Mouse (Mus musculus) spleen, adult 2 months (tissue): Measurements from ENCODE around the gene Gm11232. TPM values are rescaled to one million over a fixed set of nuclear protein-coding genes. Genes with fewer than 3 reads are reported as not detected.

Experiments used
- DNase-seq, 2 experiments: peaks; one replicate each; pipeline versions ENCODE4 v3.0.0 to v3.0.0-alpha.2; 2012 to 2021; ENCODE audit warnings: low spot score in 2 of 2, low read depth in 1 of 2
- H3K27ac ChIP-seq: fragments of 200-500 bp; 2 replicates; pipeline ENCODE4 v1.5.1; 2012; ENCODE audit warnings: low read length, inconsistent platforms; ENCODE audit not compliant: insufficient read depth
- H3K27me3 ChIP-seq: fragments of 200-500 bp; 2 replicates; pipeline ENCODE4 v1.6.1; 2012; ENCODE audit warnings: mild to moderate bottlenecking, moderate library complexity, low read length, inconsistent platforms; ENCODE audit not compliant: control insufficient read depth, insufficient read depth
- H3K36me3 ChIP-seq: fragments of 200-500 bp; 2 replicates; pipeline ENCODE4 v1.6.1; 2012; ENCODE audit warnings: mild to moderate bottlenecking, low read length, inconsistent platforms; ENCODE audit not compliant: control insufficient read depth, insufficient read depth
- H3K4me1 ChIP-seq: fragments of 200-500 bp; 2 replicates; pipeline ENCODE4 v1.6.1; 2011; ENCODE audit warnings: inconsistent platforms; ENCODE audit not compliant: control insufficient read depth, insufficient read depth, insufficient read length
- H3K4me3 ChIP-seq: fragments of 200-500 bp; 2 replicates; pipeline ENCODE4 v1.5.1; 2011; ENCODE audit warnings: mild to moderate bottlenecking, inconsistent platforms; ENCODE audit not compliant: insufficient read depth, insufficient read length; ENCODE audit errors: extremely low read depth
- CTCF ChIP-seq: fragments of 200-500 bp; IDR thresholded peaks from 2 replicates; pipeline ENCODE4 v1.5.1; 2011; ENCODE audit warnings: mild to moderate bottlenecking, inconsistent platforms; ENCODE audit not compliant: insufficient read depth, insufficient read length, insufficient replicate concordance; ENCODE audit errors: extremely low read depth
- POLR2A ChIP-seq: fragments of 200-500 bp; IDR thresholded peaks from 2 replicates; pipeline ENCODE4 v1.6.1; 2011; ENCODE audit warnings: low read depth, low read length, inconsistent platforms
- WGBS: fragments of 180-500 bp; shearing (Covaris S2); methylation state at CpG from one replicate; pipeline ENCODE4 v1.1.7; 2018; 5-methylcytosine and 5-hydroxymethylcytosine counted together
- polyA plus RNA-seq: library from polyadenylated mRNA; depleted of rRNA; stranded (reverse); fragments of >200 nt; gene quantifications from 2 replicates; pipeline ENCODE4 v1.2.3, GENCODE M21; 2012; rRNA removed

Gm11232 gene
- 0.12 TPM in 1 of 2 replicates, not detected in the other for polyA plus RNA-seq

DNA sequence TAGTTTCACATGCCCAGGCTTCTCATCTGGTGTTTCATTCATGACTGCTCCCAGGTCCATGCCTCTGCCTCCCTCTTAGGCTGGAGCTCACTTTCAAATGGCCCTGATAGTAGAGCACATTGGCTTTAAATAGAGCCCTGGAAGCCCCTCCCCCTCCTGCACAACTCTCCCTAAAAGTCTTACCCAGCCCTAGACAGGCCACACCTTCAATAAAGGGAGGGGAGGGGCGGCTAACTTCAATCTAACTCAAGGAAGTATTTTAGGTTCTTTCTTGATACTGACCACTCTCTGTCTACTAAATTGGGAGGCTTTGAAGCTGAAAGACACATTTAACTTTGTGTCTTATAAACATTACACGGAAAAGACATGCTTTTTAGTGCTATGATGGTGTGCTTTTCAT lies at the start of gene Gm11232:
Gene Gm11232, minus strand, starts transcription at position 101 of the 400 bp plus-strand sequence.
- Histone ChIP-seq H3K27me3 (no peaks in the 10 kb centered on the region), H3K27ac (no peak within 1 kb of the TSS), H3K4me3 (no peak within 1 kb of the TSS), H3K36me3 (no peaks in the 10 kb centered on the region), H3K4me1 (no peaks in the 10 kb centered on the region)
- TF ChIP-seq CTCF (no peak), POLR2A (no peak)
- 66% methylated on average over 2 of the region's 2 CpGs for WGBS
- no peak for DNase-seq

DNA sequence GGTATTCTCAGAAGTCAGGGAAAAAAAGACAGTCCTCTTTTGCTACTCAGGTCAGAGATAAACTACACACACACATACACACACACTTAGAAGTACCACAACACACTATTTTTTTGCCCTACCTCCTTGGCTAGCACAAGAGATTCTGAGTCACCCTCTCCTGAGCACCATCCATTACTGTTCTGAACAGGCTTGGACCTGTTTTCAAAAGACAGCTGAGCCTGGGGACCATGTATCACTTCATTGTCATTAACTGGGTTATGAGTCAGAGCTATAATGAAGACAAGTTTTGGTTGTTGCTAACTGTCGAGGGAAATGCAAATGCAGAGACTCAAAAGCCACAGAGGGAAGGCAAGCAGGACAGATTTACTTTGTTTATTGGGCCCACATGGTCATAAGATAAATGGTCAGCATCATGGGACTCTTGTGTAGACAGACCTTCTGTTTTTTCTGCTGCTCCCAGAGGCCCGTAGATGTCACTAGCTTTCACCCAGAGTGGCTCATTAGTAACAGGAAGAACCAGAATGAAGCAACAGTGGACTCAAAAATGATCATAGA lies 48.3 kb upstream of the Gm11232 start:
- H3K4me3 ChIP-seq: no peak overlapping the region
- no peaks in the 10 kb centered on the region for H3K4me1 ChIP-seq
- H3K27ac ChIP-seq: no peak overlapping the region
- TF ChIP-seq POLR2A (no peak), CTCF (no peak)
- no peak for DNase-seq
- no peaks in the 10 kb centered on the region for H3K36me3 ChIP-seq
- 74% methylated on average over 2 of the region's 2 CpGs for WGBS
- no peaks in the 10 kb centered on the region for H3K27me3 ChIP-seq

DNA sequence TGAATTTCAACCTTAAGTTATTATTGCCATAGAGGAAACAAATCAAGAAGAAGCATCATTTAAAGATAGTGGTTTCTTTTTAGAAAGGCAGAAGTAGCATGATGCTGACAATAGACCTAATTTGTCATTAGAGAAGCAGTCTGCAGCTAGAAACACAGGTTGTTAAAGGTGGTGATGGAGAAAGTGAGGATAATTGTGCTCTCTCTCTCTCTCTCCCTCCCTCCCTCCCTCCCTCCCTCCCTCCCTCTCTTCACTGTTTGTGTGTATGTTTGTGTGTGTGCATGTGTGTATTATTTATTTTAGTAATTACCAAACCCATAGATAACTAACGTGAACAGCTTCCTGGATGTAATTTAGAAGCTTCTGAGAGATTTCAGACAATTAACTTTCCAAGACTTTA lies 7.8 kb upstream of the Gm11232 start:
- TF ChIP-seq POLR2A (no peak), CTCF (no peak)
- DNase-seq: no peak
- H3K4me1 ChIP-seq: no peaks in the 10 kb centered on the region
- H3K27ac ChIP-seq: no peak overlapping the region
- no peak overlapping the region for H3K4me3 ChIP-seq
- no peaks in the 10 kb centered on the region for H3K36me3 ChIP-seq
- H3K27me3 ChIP-seq: no peaks in the 10 kb centered on the region
- WGBS: 86% methylated on average over 1 of the region's 1 CpGs

- H3K27me3 ChIP-seq: no peaks in the 10 kb centered on the region
- WGBS: 84% methylated on average over 3 of the region's 3 CpGs
- TF ChIP-seq POLR2A (no peak), CTCF (no peak)
Measured at GRCm38 (mm10) chr4:71765071-71765470, 7.3 kb upstream of the Gm11232 start.

GRCm38 (mm10) chr4:71756441-71757221 lies 1.1 kb downstream of the Gm11232 start:
- Histone ChIP-seq H3K27ac (no peak overlapping the region), H3K4me1 (no peaks in the 10 kb centered on the region), H3K4me3 (no peak overlapping the region), H3K36me3 (no peaks in the 10 kb centered on the region), H3K27me3 (no peaks in the 10 kb centered on the region)
- TF ChIP-seq POLR2A (no peak), CTCF (no peak)
- DNase-seq: no peak
- 81% methylated on average over 11 of the region's 11 CpGs for WGBS

More at GRCm38 (mm10) chr4:71765071-71765470, 7.3 kb upstream of the Gm11232 start:
- Histone ChIP-seq H3K36me3 (no peaks in the 10 kb centered on the region), H3K4me3 (no peak overlapping the region), H3K27ac (no peak overlapping the region), H3K4me1 (no peaks in the 10 kb centered on the region)
- DNase-seq: no peak

GRCm38 (mm10) chr4:71745741-71746140 lies 12.0 kb downstream of the Gm11232 start:
- H3K4me3 ChIP-seq: no peak overlapping the region
- no peaks in the 10 kb centered on the region for H3K4me1 ChIP-seq
- no peak for DNase-seq
- H3K27me3 ChIP-seq: no peaks in the 10 kb centered on the region
- WGBS: 67% methylated on average over 1 of the region's 1 CpGs
- no peak overlapping the region for H3K27ac ChIP-seq
- TF ChIP-seq POLR2A: no peak
- H3K36me3 ChIP-seq: no peaks in the 10 kb centered on the region

DNA sequence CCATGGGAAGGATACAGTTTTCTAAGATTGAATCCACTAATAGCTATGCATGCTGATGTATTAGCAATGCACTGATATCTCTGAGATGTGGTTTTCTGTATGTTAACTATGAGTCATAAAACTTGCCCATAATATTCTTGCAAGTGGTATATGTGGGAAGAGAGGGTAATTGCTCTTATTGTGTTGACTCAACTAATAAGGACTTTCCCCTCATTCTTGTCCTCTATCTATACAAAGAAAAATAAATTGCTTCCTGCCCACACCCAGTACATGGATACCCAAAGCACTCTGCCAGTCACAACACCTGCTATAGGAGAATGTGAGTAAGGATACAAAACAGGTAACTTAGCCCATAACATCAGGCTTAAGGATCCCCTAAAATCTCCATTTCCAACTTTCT lies 21.2 kb downstream of the Gm11232 start:
- DNase-seq: no peak
- Histone ChIP-seq H3K27me3 (no peaks in the 10 kb centered on the region), H3K27ac (no peak overlapping the region), H3K4me3 (no peak overlapping the region), H3K36me3 (no peaks in the 10 kb centered on the region), H3K4me1 (no peaks in the 10 kb centered on the region)
- no peak for TF ChIP-seq CTCF
- TF ChIP-seq POLR2A: no peak

GRCm38 (mm10) chr4:71735261-71735660 lies 22.5 kb downstream of the Gm11232 start:
- TF ChIP-seq POLR2A (no peak), CTCF (no peak)
- H3K36me3 ChIP-seq: no peaks in the 10 kb centered on the region
- H3K27ac ChIP-seq: no peak overlapping the region
- DNase-seq: no peak
- H3K4me1 ChIP-seq: no peaks in the 10 kb centered on the region
- H3K27me3 ChIP-seq: no peaks in the 10 kb centered on the region
- WGBS: 80% methylated on average over 3 of the region's 3 CpGs
- H3K4me3 ChIP-seq: no peak overlapping the region
